Mouse (Mus musculus): ENCODE measurements around the gene Rnasel. TPM values are rescaled to one million over a fixed set of nuclear protein-coding genes. Genes with fewer than 3 reads are reported as not detected.
A peak's percentile ranks its signal among the peaks of the same experiment; 100 is the strongest.

Gene Rnasel
- total and polyA plus RNA-seq, 2 experiments = 0.72 to 5.1 TPM

DNA sequence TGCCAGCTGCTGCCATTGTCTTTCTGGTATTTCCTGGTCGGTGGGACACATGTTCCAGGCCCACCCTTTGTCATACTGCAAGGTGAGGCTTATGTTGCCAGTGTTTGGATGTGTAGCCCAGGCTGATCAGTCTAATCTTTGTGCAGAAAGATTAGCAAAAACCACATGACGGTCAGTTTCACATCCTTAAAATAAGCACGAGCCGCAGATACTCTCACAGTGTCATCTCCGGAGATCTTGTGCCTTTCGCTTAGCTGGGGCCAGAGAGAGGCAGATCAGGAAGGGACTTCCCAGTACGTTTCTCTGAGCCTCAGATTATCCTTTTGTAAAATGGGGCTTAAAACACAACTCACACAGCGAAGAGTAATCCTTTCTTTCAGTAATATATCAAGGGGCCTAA lies 54.3 kb downstream of the Rnasel start:
- peak; percentile 22 for DNase-seq (ENCODE audit: extremely low read depth, low read depth, low spot score)
- Histone ChIP-seq H3K4me3 (ENCODE audit: insufficient read depth, low read depth, low read length) (no peak overlapping the region), H3K27ac (replicated peaks; ENCODE audit: insufficient read depth, low read depth, low read length) (no peak overlapping the region)

DNA sequence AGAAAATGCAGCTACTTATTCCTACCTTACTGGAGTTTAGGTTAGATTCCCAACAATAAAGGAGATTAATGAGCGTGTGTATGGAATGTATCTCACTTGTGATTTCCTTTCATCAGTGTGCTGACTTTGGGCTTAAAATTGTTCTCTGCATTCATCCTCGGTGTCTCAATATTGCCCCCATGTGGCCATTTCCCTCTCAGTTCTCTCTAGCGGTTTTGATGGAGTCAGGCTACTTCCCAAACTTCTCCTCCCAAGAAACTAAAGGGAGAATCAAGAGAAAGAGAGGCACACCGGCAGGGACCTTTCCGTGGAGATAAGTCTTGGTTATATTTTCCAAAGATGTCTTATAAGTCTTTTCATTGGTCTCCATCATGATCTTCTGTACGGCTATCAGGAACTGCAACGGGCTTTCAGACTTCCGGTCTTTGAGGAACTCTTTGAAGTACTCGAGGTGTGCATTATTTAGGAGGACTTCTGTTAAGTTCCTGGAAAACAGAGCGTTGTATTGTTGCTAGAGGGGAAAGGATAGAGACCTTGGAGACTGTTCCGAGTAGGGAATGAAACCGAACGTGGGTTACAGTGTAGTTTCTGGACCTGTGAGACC lies 58.3 kb downstream of the Rnasel start:
- Histone ChIP-seq H3K27ac (replicated peaks; ENCODE audit: insufficient read depth, low read depth, low read length) (no peak overlapping the region), H3K79me2 (ENCODE audit: control insufficient read depth, insufficient read depth, low read length) (no peaks in the 10 kb centered on the region), H3K4me1 (ENCODE audit: control insufficient read depth, insufficient read depth, low read length) (no peaks in the 10 kb centered on the region), H3K4me3 (ENCODE audit: insufficient read depth, low read depth, low read length) (no peak overlapping the region; the same call in 1 of the 2 replicates), H3K36me3 (ENCODE audit: control insufficient read depth, insufficient read depth, low read length) (no peaks in the 10 kb centered on the region), H3K27me3 (ENCODE audit: control insufficient read depth, insufficient read depth, low read length) (no peaks in the 10 kb centered on the region), H3K9ac (ENCODE audit: low read depth, low read length) (no peak overlapping the region)
- DNase-seq (ENCODE audit: extremely low read depth, low read depth, low spot score) = peak; percentile 38
- 40% methylated on average over 13 of the region's 13 CpGs for WGBS
- TF ChIP-seq CTCF (IDR thresholded peaks at IDR 0.05; ENCODE audit: low read depth, low read length) (peak; percentile 43), POLR2A (IDR thresholded peaks at IDR 0.05; ENCODE audit: extremely low read depth, insufficient read depth, low read length) (no peak)

More for the DNA sequence above, 54.3 kb downstream of the Rnasel start:
- Histone ChIP-seq H3K36me3 (ENCODE audit: control insufficient read depth, insufficient read depth, low read length) (no peaks in the 10 kb centered on the region), H3K9ac (ENCODE audit: low read depth, low read length) (no peak overlapping the region), H3K27me3 (ENCODE audit: control insufficient read depth, insufficient read depth, low read length) (no peaks in the 10 kb centered on the region), H3K4me1 (ENCODE audit: control insufficient read depth, insufficient read depth, low read length) (no peaks in the 10 kb centered on the region), H3K79me2 (ENCODE audit: control insufficient read depth, insufficient read depth, low read length) (no peaks in the 10 kb centered on the region)
- TF ChIP-seq CTCF (IDR thresholded peaks at IDR 0.05; ENCODE audit: low read depth, low read length) (no peak), POLR2A (IDR thresholded peaks at IDR 0.05; ENCODE audit: extremely low read depth, insufficient read depth, low read length) (no peak)
- WGBS = 80% methylated on average over 8 of the region's 8 CpGs

Other genes starting within 250 kb of the Rnasel start
- gene Npl, start 199.4 kb upstream of the Rnasel start, total RNA-seq (2014; rRNA removed) = 1.4 and 2.5 TPM in 2 replicates
- 0.21 and 0.40 TPM in 2 replicates for gene Npl, start 199.4 kb upstream of the Rnasel start, polyA plus RNA-seq (2012; rRNA removed)
- gene Rgs8, start 96.4 kb upstream of the Rnasel start, total RNA-seq (2014; rRNA removed) = 0.07 and 0.09 TPM in 2 replicates
- gene Rgs8, start 96.4 kb upstream of the Rnasel start, polyA plus RNA-seq (2012; rRNA removed) = not detected in 2 replicates
- gene Rgs16, start 9.1 kb upstream of the Rnasel start, total RNA-seq (2014; rRNA removed) = 38.2 and 125 TPM in 2 replicates
- gene Rgs16, start 9.1 kb upstream of the Rnasel start, polyA plus RNA-seq (2012; rRNA removed) = 1.6 and 3.9 TPM in 2 replicates
- 0.09 TPM in 1 of 2 replicates, not detected in the other for gene Rgsl1, start 94.7 kb downstream of the Rnasel start, total RNA-seq (2014; rRNA removed)
- not detected in 2 replicates for gene Rgsl1, start 94.7 kb downstream of the Rnasel start, polyA plus RNA-seq (2012; rRNA removed)
- 0.07 and 0.09 TPM in 2 replicates for gene Teddm1b, start 124.9 kb downstream of the Rnasel start, total RNA-seq (2014; rRNA removed)
- gene Teddm1b, start 124.9 kb downstream of the Rnasel start, polyA plus RNA-seq (2012; rRNA removed) = 0.10 TPM in 2 replicates
- not detected in 2 replicates for gene Teddm1a, start 142.3 kb downstream of the Rnasel start, total RNA-seq (2014; rRNA removed)
- not detected in 2 replicates for gene Teddm1a, start 142.3 kb downstream of the Rnasel start, polyA plus RNA-seq (2012; rRNA removed)
- gene Glul, start 150.5 kb downstream of the Rnasel start, total RNA-seq (2014; rRNA removed) = 370 and 719 TPM in 2 replicates
- 620 and 776 TPM in 2 replicates for gene Glul, start 150.5 kb downstream of the Rnasel start, polyA plus RNA-seq (2012; rRNA removed)
- 0.20 and 0.83 TPM in 2 replicates for gene Teddm2, start 150.8 kb downstream of the Rnasel start, total RNA-seq (2014; rRNA removed)
- gene Teddm2, start 150.8 kb downstream of the Rnasel start, polyA plus RNA-seq (2012; rRNA removed) = 0.37 and 0.80 TPM in 2 replicates